Mouse (Mus musculus): ENCODE data around the gene Spin1. TPM values are rescaled to one million over a fixed set of nuclear protein-coding genes. Genes with fewer than 3 reads are reported as not detected.
"Not testable (repeated sequence)": the region's sequence is repeated elsewhere in the genome, so short reads cannot be mapped to it uniquely, and the experiment has no call there.

The Spin1 gene
- 119 and 126 TPM in 2 replicates for polyA plus RNA-seq (2016; fragmentation: Nextera tagmentation; extraction: Ambion mirVana)

DNA sequence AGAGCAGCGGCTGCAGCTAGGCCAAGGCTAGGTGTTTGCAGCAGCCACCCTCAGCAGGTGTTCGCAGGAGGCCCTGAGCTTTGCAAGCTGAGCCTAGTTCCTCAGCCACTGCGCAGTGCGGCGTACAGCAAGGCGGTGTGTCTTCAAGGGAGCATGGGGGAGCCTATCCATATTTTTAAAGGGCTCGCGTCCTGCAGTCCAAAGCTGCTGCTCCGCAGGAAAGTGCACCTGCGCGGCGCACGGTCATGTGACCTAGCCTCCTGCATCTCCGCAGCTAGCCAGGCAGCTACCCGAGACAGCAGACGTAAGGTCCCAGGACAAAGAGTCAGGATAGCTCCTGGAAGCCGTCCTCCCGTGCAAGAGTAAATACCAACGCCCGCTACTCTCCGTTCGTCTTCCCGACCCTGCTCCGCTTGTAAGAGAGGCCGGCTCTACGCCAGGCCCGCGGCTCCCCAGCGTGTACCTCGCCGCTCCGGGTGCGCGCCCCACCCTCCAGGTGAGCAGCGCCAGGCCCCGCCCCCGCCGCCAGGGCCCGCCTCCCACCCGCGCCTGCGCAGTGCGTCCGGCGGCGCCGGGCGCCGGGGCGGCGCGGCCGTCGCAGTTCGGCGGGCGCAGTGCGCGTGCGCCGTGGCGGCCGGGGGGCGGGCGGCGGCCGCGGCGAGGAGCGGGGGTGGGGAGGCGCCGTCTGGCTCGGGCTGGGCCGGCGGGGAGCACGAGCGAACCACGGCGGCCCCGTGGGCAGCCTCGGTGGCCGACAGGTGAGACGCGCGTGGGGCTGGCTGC is at the start of gene Spin1:
Spin1 (plus strand) TSS at position 648 of the 783 bp plus-strand sequence.
- WGBS = under 1% methylated on average over 70 of the region's 85 CpGs
- H3K9me3 ChIP-seq = peaks cover 15% of the 10 kb centered on the region

DNA sequence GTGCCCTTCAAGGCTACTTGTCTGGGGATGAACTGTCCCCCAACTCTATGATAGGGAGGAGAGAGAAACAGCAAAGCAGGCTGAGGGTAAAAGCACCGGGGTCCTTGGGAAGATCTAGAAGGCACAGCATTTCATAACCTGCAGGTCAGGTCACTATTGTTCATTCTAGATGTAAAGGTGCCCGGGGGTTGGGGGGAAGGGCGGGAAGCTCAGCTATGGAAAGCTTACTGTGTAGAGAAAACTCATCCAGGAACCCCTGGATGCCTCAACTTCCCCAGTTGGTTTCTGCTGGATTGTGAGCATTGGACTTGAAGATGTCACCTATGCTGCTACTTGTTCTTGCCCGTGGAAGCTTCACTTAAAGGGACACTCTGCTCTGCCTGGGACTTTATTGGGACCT is 49.7 kb upstream of the Spin1 start:
- H3K4me3 ChIP-seq = no peak overlapping the region
- no peaks in the 10 kb centered on the region for H3K4me1 ChIP-seq
- H3K9me3 ChIP-seq = no peaks in the 10 kb centered on the region
- no peak overlapping the region for H3K9ac ChIP-seq (replicated peaks)
- no peaks in the 10 kb centered on the region for H3K27me3 ChIP-seq
- ATAC-seq (ENCODE audit: low FRiP score, low read depth) = no peak
- 90% methylated on average over 4 of the region's 4 CpGs for WGBS
- H3K36me3 ChIP-seq = no peaks in the 10 kb centered on the region
- no peak overlapping the region for H3K4me2 ChIP-seq (replicated peaks)
- no peak overlapping the region for H3K27ac ChIP-seq (replicated peaks)

More for the DNA sequence above, at the start of gene Spin1:
- H3K4me2 ChIP-seq (replicated peaks) = peak within 1 kb of the TSS; percentile 95
- H3K4me1 ChIP-seq = 0 out of 2 replicates have a peak, but pooled peaks cover 6% of the 10 kb centered on the region
- ATAC-seq (ENCODE audit: low FRiP score, low read depth) = peak; percentile 86
- peak within 1 kb of the TSS; percentile 87 for H3K4me3 ChIP-seq
- H3K9ac ChIP-seq (replicated peaks) = peak within 1 kb of the TSS; percentile 96
- peaks cover 7% of the 10 kb centered on the region for H3K27me3 ChIP-seq
- H3K27ac ChIP-seq (replicated peaks) = peak within 1 kb of the TSS; percentile 88
- H3K36me3 ChIP-seq = peaks cover 15% of the 10 kb centered on the region; the same call in 1 of the 2 replicates

GRCm38 (mm10) chr13:51052408-51052807 is 48.3 kb upstream of the Spin1 start:
- no peak overlapping the region for H3K9ac ChIP-seq (replicated peaks)
- no peaks in the 10 kb centered on the region for H3K27me3 ChIP-seq
- H3K9me3 ChIP-seq = no peaks in the 10 kb centered on the region
- H3K27ac ChIP-seq (replicated peaks) = no peak overlapping the region
- ATAC-seq (ENCODE audit: low FRiP score, low read depth) = no peak
- no peak overlapping the region for H3K4me2 ChIP-seq (replicated peaks)
- 71% methylated on average over 3 of the region's 3 CpGs for WGBS
- no peaks in the 10 kb centered on the region for H3K36me3 ChIP-seq
- no peaks in the 10 kb centered on the region for H3K4me1 ChIP-seq
- H3K4me3 ChIP-seq = no peak overlapping the region

DNA sequence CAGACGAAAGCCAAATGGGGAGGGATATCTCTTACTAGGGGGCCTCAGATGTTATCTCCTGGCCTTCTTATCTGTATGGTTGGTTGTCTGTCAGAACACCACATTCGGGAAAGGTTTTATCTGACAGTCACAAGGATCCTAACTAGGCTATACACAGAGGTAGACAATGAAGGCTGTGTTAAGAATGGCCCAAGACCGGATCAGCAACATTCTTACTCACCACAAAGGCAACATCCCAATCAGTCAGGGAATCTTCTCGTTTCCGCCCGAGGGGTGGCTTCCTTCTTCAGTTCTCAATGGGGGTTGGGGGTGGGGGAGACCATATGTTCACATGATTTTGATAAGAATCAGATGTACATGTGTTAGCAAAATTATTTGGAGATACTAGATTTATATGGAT is 37.7 kb upstream of the Spin1 start:
- ATAC-seq (ENCODE audit: low FRiP score, low read depth) = no peak
- H3K4me3 ChIP-seq = no peak overlapping the region
- H3K9me3 ChIP-seq = no peaks in the 10 kb centered on the region
- H3K4me1 ChIP-seq = no peaks in the 10 kb centered on the region
- WGBS = 80% methylated on average over 6 of the region's 6 CpGs
- H3K27me3 ChIP-seq = no peaks in the 10 kb centered on the region
- H3K4me2 ChIP-seq (replicated peaks) = no peak overlapping the region
- no peak overlapping the region for H3K9ac ChIP-seq (replicated peaks)
- H3K27ac ChIP-seq (replicated peaks) = no peak overlapping the region
- H3K36me3 ChIP-seq = no peaks in the 10 kb centered on the region

DNA sequence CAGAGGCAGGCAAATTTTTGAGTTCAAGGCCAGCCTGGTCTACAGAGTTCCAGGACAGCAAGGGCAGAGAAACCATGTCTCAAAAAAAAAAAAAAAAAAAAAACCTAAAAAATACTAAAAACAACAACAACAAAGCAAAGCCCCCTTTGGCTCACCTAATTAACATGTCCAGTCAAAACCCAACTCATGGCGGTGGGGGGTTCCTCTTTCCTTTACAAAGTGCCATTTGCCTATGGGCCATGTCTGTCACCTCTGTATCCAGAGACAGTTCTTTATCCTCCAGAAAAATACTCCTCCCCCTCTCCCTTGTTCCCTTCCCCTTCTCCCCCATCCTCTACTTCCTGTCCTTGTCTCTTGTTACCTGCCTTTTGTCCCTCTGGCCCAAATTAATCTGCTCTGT is 37.0 kb upstream of the Spin1 start:
- no peak overlapping the region for H3K27ac ChIP-seq (replicated peaks)
- H3K36me3 ChIP-seq = no peaks in the 10 kb centered on the region
- no peak overlapping the region for H3K4me2 ChIP-seq (replicated peaks)
- H3K9ac ChIP-seq (replicated peaks) = no peak overlapping the region
- no peaks in the 10 kb centered on the region for H3K4me1 ChIP-seq
- H3K4me3 ChIP-seq = no peak overlapping the region
- H3K27me3 ChIP-seq = no peaks in the 10 kb centered on the region
- 96% methylated on average over 1 of the region's 1 CpGs for WGBS
- no peak for ATAC-seq (ENCODE audit: low FRiP score, low read depth)
- no peaks in the 10 kb centered on the region for H3K9me3 ChIP-seq

DNA sequence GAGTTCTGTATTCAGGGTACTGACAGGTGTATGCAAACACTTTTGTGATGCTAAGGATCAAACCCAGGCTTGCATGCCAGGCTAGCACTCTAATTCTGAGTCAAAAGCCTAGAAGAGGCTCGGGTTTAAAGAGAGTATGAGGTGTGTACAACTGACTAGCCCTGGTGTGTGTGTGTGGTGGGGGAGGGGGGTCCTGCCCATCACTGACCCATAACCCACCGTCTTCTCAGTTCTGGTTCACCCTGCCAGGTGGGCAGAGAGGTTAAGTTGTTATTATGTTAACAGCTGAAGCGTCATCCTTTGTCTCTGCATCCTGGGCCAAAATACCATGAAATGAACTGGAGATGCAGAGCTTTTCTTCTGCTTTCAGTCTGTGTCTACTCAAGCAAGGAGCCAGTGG is 36.3 kb upstream of the Spin1 start:
- no peak for ATAC-seq (ENCODE audit: low FRiP score, low read depth)
- Histone ChIP-seq H3K4me1 (no peaks in the 10 kb centered on the region), H3K9me3 (no peaks in the 10 kb centered on the region), H3K27ac (replicated peaks) (no peak overlapping the region), H3K9ac (replicated peaks) (no peak overlapping the region), H3K4me2 (replicated peaks) (no peak overlapping the region), H3K4me3 (no peak overlapping the region), H3K27me3 (no peaks in the 10 kb centered on the region), H3K36me3 (no peaks in the 10 kb centered on the region)
- 57% methylated on average over 3 of the region's 3 CpGs for WGBS

DNA sequence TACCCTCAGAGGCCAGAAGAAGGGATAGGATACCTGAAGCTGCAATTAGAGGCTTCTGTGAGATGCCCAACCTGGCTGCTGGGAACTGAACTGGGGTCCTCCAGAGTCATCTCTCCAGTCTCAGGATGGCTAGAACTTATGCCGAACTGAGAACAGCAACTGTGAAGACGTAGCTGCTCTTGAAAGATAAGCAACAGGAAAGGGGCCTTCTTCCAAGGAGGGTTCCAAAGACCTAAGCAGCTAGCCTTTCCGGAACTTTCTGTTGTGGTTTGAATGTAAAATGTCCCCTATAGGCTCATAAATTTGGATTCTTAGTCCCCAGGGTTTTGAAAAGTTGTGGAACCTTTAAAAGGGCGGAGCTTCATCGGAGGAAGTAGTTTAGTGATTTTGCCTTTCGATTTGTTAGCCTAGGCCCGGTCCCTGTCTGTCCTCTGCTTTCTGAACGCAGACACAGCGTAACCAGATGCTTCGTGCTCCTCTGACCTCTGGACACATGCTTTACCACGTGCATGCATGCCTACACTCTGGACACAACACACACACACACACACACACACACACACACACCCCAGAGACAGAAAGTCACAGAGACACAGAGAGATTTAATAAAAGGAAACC is 29.5 kb upstream of the Spin1 start:
- ATAC-seq (ENCODE audit: low FRiP score, low read depth) = no peak
- Histone ChIP-seq H3K9me3 (no peaks in the 10 kb centered on the region), H3K27me3 (no peaks in the 10 kb centered on the region), H3K9ac (replicated peaks) (no peak overlapping the region), H3K27ac (replicated peaks) (no peak overlapping the region), H3K4me3 (no peak overlapping the region), H3K36me3 (no peaks in the 10 kb centered on the region), H3K4me2 (replicated peaks) (no peak overlapping the region), H3K4me1 (no peaks in the 10 kb centered on the region)
- WGBS = 88% methylated on average over 11 of the region's 11 CpGs

- no peaks in the 10 kb centered on the region for H3K36me3 ChIP-seq
- no peaks in the 10 kb centered on the region for H3K27me3 ChIP-seq
- no peak overlapping the region for H3K9ac ChIP-seq (replicated peaks)
- ATAC-seq (ENCODE audit: low FRiP score, low read depth) = no peak
- H3K4me3 ChIP-seq = no peak overlapping the region
- H3K27ac ChIP-seq (replicated peaks) = no peak overlapping the region
- no peak overlapping the region for H3K4me2 ChIP-seq (replicated peaks)
- no peaks in the 10 kb centered on the region for H3K9me3 ChIP-seq
- whole genome bisulfite sequencing = 80% methylated on average over 8 of the region's 8 CpGs
- H3K4me1 ChIP-seq = no peaks in the 10 kb centered on the region
These were observed 28.9 kb upstream of the Spin1 start for GRCm38 (mm10) chr13:51071763-51072276.

DNA sequence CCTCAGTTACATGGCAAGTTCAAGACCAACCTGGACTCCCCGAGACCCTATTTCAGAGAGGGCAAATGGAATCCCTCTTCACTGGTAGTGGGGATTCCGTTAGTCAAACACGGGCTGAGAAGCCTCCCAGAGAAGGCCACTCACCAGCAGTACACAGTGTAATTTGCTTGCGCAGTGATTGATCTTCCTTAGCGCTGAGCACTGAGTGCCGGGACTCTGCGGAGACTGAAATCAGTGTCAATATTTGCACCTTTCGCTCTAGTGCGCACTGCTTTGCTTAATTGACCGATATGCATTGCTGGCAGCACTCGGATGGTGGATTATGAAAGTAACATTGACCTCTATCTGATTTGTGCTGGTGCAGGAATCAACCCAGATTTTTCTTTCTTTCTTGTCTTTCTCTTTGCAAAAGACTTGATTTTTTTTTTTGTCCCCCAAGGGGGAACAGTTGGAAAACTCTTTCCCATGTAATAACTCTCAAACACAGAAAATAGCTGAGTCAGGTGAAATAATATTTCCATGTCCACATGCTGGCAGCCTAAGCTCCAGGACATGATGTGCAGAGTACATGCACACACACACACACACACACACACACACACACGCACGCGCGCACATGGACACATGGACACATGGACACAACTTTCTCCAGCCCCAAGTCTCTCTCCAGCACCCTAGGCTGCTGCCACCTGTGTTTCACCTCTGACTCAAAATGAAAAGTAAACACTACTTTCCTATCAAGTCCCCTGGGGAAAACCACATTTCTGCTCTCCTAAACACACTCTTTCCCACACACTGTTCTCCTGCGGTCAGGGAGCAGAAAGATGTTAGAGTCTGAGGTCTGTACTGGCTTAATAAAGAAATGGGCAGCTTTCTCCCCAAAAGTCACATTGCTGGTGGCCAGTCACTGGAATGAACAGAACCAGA is 27.5 kb upstream of the Spin1 start:
- Histone ChIP-seq H3K9me3 (no peaks in the 10 kb centered on the region), H3K27me3 (no peaks in the 10 kb centered on the region), H3K4me2 (replicated peaks) (no peak overlapping the region), H3K4me3 (no peak overlapping the region), H3K36me3 (no peaks in the 10 kb centered on the region), H3K27ac (replicated peaks) (no peak overlapping the region), H3K4me1 (no peaks in the 10 kb centered on the region), H3K9ac (replicated peaks) (no peak overlapping the region)
- WGBS = 87% methylated on average over 16 of the region's 16 CpGs
- ATAC-seq (ENCODE audit: low FRiP score, low read depth) = no peak

GRCm38 (mm10) chr13:51074081-51074680 is 26.5 kb upstream of the Spin1 start:
- Histone ChIP-seq H3K9ac (replicated peaks) (no peak overlapping the region), H3K27ac (replicated peaks) (no peak overlapping the region), H3K4me2 (replicated peaks) (no peak overlapping the region), H3K4me1 (no peaks in the 10 kb centered on the region), H3K9me3 (no peaks in the 10 kb centered on the region), H3K27me3 (no peaks in the 10 kb centered on the region), H3K36me3 (no peaks in the 10 kb centered on the region), H3K4me3 (no peak overlapping the region)
- WGBS = 79% methylated on average over 6 of the region's 6 CpGs
- ATAC-seq (ENCODE audit: low FRiP score, low read depth) = no peak

GRCm38 (mm10) chr13:51076191-51076590 is 24.5 kb upstream of the Spin1 start:
- 95% methylated on average over 14 of the region's 14 CpGs for WGBS
- not testable (repeated sequence) for H3K27me3 ChIP-seq; H3K4me1 ChIP-seq; H3K9me3 ChIP-seq; H3K36me3 ChIP-seq; H3K4me2 ChIP-seq (replicated peaks); ATAC-seq (ENCODE audit: low FRiP score, low read depth); H3K9ac ChIP-seq (replicated peaks); H3K27ac ChIP-seq (replicated peaks); H3K4me3 ChIP-seq
